Mouse (Mus musculus) B cell, adult 2 months (primary cell): ENCODE data around the gene Srsf6.

Source experiments
- DNase-seq, 2 experiments: peaks; one replicate each; pipeline ENCODE4 v3.0.0; 2022

Srsf6 gene

DNA sequence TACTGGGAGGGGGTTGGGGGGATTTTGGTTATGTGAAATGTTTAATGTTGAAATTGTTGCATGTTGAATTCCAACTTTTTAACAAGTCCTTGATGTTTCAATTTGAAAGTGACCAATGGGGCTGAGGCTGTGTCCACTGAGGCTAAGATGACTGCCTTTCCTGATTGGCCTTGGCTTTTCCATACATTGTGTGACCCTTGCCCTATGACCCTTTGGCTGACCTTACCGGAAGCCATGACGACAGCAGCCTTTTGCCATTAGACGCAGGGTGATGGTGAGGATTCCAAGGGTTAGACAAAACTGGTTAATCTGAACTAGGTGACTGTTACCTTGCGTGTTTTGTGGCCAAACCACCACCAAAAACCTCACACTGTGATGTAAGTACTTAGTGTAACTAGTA is 1.4 kb downstream of the Srsf6 start:
- no peak for DNase-seq

DNA sequence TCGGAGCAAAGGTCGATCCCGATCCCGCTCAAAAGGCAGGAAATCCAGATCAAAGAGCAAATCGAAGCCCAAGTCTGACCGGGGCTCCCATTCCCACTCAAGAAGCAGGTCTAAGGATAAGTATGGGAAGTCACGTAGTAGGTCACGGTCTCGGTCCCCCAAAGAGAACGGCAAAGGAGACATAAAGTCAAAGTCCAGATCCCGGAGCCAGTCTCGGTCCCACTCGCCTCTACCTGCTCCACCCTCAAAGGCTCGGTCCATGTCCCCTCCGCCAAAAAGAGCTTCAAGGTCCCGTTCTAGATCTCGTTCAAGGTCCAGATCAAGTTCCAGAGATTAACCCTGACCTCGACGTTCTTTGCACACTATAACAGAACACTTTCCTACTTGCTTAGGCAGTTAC is 3.1 kb downstream of the Srsf6 start:
- no peak for DNase-seq

DNA sequence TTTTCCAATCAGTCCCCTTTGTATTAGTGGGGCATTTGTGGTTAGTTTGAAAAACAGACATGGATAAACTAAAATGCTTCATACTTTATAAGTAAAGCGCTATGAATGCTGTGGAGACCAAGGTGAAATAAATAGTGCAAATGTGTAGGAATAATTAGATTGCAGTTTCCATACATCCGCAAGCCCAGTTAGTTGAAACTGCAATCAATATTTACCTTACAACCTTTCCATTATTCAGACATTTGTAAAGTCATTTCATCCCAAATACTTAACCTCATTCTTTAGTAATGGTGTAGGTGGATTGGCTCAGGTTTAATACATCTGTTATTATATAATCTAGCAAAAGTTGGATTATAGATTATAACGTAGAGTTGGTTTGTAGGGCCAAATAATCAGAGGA is 4.4 kb downstream of the Srsf6 start:
- no peak for DNase-seq

DNA sequence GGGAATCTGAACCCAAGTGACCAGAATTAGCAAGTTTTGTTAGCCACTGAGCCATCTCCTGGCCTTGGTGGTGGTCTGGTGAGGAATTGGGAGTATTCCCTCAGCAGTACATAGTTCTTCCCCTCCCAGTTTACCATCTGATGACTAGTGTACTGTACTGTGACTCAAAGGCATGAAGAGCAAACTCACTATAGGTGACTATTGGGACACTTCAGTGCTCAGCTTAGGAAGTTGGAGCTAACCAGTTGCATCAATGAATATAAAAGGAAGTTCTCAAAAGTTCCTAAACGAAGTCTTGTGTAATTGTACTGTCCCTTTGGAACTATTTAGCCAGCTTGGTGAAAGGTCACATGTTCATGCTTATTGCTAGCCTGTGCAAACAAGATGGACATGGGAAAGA is 8.2 kb downstream of the Srsf6 start:
- no peak for DNase-seq

DNA sequence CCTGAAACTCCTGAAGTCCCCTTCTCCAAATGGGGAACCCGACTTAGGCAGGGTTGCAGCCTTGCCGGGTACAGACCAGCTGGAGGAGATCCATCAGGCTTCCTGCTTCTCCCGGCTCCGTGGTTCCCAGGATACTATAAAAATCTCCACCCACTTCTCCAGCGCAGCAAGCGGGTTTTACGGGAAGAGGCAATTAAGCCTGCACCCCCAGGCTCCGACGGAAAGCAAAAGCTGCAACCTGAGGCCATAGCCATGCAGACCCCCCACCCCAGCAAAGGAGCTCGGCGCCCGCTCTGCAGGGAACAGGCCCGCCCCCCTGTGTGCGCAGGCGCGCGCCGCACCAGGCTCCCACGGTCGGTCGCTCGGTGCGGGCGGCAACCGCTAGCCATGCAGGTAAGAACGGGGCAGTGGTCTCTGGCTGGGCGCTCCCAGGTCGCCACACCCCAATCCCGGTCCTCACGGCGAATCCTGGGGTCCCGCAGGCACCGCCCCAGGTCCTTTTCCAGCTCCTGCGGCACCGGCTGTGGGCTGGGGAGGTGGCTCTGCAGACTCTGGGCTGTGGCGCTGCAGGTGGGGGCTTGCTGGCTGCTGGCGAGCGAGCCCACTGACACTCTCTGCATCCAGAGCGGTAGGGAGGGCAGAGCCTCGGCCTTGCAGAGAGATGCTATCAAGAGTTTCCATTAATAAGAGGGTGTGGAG is 12.0 kb downstream of the Srsf6 start, which contains the start of gene L3mbtl1:
L3mbtl1 (plus strand) TSS at position 325 of the 699 bp plus-strand sequence.
- DNase-seq: no peak

DNA sequence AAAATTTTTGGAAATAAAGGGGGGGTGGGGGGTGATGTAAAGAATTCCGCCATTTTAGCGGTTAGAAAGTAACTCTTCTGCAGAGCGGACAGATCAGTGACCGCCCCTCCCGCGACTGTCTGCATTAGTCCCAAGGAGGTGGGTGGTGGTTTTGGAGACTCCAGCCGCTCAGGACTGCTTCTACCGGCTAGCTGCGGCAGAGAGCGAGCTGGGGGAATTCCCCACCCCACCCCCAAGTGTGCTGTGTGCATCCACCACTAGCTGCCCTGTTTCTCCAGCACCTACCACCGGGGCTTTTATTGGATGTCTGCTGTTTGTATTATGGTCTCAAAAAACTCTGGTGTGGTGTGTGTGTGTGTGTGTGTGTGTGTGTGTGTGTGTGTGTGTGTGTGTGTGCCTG is 12.6 kb downstream of the Srsf6 start:
- DNase-seq: no peak

DNA sequence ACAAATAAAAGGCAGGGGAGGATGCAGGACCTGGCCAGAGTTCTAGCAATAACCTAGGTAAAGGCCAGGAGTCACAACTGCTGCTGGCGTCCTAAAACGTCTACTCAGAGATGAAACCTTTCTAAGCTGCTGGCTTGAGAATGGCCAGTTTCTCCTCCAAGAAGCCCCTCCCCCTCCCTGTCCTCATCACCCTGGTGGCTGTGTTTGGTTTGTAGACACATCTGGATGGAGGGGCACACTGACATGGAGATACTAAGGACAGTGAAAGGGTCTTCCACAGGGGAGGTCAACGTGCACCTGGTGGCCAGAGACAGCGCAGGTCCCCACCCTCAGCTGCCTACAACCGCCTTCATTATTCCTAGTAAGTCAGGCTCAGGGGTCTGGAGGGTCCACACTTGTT is 15.6 kb downstream of the Srsf6 start:
- no peak for DNase-seq

DNA sequence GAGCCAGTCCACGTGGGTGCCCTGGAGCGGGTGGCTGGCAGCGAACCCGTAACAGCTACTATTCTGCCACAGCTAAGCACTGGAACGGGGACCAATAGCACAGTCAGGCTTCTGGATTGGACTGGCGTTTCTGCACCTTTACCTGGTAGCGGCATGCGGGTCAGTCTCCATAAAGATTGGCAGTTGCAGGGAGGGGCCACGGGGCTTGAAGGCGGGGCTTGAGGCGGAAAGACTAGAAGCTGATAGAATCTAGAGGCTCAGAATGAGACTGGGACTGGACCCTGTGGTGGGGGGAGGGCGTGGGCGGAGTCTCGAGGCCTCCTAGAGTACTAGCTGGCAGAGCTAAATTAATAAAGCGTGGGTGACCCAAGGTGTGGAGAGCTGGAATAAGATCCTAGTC is 16.4 kb downstream of the Srsf6 start:
- DNase-seq: no peak

DNA sequence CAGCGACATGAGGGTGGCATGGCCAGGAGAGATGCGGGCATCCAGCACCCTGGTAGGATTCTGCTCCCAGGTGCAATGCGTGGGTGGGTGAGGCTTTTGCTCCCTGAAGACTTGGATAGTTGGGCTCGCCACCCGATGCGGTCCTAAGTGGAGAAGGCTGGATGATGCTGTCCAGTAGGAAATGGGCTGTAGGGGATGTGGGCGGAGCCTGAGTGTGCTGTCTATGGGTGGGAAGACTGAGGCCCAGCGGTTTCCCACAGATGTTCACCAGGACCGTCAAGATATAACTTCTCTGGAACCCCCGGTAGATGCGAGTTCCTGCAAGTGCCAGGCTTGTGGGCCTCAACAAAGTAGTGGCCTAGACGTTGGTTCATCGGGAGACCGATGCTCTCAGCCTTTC is 16.9 kb downstream of the Srsf6 start:
- no peak for DNase-seq

DNA sequence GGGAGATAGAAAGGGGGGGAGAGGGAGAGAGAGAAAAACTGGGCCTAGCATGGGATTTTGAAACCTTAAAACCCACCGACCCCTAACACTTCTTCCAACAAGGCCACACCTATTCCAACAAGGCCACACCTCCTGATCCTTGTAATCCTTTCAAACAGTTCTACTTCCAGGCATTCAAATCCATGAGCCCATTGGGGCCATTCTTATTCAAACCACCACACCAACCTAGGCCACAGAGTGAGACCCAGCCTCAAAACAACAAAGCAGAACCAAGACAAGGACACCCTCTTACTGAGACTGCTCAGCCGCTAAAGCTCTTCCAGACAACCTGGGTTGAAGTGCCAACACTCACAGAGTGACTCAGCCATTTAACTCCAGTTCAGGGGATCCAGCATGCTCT is 19.4 kb downstream of the Srsf6 start:
- no peak for DNase-seq

DNA sequence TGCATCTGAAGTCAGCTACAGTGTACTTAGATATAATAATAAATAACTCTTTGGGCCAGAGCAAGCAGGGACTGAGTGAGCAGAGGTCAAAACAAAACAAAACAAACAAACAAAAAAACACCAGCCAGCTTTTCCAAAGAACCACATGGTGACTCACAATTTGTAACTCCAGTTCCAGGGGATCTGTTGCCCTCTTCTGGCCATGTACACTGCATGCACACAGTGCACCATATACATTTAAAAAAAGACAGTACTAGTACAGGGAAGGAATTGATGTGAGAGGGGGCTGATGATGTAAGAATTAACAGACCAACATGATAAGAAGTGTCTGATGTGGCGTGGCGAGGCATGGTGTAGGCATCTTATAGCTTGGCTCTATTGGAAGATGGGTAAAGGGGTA is 25.5 kb downstream of the Srsf6 start:
- no peak for DNase-seq

DNA sequence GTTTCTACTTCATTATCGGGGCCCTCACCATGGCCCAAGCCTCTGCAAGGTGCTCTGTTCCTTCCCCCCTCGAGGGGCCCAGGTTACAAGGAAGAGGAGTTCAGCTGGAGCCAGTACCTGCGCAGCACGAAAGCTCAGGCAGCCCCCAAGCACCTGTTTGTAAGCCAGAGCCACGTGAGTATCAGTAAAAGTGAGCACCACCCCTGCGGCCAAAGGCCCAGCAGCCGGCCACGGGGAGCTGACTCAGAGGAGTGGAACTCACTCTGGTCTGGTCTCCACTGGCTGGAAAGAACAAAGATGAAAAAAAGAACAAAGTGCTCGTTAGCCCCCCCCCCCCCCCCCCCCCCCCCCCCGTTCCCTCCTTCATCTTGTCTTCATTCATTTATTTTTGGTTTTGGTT is 30.0 kb downstream of the Srsf6 start:
- DNase-seq: no peak

DNA sequence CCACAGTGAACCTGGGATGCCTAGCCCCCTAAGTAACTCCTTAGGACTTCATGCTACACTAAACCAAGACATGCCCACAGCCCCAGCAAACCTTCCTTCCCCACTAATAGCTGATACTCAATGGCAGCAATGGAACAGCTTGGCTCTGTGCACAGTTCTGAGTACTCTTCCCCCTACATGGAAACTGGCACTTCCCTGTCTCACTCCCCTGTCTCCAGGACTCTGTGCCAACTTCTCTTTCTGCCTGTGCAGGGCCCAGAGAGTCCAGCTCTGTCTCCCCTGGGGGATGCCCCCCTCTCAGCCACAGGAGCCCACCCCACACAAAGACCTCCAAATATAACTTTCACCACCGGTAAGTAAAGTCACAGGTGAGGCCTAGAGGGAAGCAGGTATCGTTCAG is 35.4 kb downstream of the Srsf6 start:
- DNase-seq: no peak

DNA sequence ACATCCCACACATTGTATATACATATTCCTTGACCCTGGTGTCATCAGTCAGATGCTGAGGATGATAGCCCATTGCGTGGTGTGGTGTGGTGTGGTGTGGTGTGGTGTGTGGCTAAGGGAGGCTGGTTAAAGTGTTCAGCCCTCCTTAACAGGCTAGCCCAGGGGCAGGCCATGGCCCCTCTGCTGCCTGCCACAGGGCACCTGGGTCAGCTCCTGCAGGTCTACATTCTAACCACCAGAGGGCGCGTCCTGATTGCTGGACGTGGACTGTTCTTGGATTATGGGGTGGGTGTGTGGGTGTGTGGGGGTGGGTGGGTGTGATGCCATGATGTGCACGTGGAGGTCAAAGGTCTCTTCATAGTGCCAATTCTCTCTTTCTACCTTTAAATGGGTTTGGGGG is 37.0 kb downstream of the Srsf6 start:
- DNase-seq: peak; percentile 64 to 68

DNA sequence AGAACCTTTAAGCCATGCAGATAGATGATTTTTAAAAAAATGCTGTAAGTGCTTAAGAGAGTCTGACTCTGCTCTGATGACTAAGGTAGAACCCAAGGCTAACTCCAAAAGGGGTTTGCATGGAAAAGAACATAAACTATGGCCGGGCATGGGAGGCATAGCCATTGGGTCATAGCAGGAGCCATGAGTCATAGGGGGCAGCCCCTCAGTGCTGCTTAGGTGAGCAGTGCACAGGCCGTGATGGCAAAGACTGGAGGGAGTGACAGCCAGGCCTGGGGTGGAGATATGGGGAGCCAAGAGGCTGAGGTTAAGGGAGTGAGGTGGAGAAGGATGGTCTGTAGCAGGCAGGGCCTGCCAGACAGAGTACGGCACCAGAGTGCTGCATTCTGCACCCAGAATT is 37.8 kb downstream of the Srsf6 start:
- no peak for DNase-seq

DNA sequence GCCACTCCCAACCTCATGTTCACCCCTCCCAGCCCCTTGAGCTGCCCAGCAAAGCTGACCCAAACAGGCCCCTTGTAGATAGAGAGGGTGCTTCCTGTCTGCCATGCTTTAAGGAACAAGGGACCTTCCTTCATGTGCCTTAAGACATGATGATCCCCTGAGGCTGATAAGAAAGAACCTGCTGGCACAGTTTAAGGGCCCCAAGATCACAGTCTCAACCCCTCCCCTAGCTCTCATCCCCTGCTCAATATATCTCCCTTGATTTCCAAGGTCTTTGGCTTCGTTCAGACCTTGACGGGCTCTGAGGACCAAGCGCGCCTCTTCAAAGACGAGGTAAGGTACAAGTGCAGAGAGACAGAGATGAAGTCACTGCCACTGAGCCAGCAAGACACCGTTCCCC is 39.6 kb downstream of the Srsf6 start:
- DNase-seq: no peak

DNA sequence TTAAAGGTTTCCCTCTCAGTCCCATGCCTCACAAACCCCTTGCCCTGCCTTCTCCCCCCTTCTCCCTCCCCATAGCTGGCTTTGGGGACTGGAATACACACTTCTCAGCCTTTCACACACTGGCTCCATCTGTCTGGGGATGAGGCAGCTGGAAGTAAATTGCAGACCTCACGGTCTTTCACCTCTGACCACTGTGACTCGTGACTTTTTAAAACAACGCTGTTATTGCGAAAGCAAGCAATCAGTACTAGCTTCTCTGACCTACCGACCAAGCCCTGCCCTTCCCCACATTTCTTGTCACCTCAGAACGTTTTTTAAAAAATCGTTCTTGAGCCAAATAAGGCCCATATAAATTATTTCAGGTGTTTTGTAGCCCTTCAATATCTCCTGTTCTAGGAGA is 41.4 kb downstream of the Srsf6 start:
- DNase-seq: no peak

DNA sequence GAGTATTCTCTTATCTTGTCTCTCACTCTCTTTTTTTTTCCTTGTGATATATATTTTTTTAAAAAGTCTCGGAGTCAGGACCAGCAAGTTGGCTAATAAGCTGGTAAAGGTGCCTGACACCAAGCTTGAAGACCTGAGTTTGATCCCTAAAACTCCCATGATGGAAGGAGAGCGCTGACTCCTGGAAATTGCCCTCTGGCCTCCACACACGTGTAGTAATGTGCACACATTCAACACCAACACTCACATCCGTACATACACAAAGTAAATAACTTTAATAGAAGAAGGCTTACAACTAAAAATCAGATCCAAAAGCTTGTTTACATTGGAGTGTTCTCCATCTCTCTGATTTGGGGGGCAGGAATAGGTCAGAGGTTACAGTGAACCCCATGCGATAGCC is 41.9 kb downstream of the Srsf6 start:
- DNase-seq: no peak

DNA sequence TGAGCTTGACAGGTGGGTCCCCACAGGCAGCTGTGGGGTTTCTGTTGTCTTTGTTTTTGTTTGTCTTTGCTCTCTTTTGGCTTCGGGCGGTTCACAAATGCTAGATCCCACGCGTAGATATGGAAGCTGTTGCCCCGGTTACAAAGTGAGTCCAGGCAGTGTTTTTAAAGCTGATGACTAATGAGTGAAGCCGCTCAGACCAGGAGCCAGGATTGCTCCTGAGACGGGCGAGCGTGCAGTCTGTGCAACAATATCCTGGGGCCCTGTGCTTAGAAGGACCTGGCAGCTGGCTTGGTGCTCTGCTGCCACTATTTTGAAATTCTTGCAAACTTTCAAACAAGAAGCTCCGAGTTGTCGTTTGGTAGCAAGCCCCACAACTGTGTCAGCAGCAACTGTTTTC is 42.3 kb downstream of the Srsf6 start:
- no peak for DNase-seq

DNA sequence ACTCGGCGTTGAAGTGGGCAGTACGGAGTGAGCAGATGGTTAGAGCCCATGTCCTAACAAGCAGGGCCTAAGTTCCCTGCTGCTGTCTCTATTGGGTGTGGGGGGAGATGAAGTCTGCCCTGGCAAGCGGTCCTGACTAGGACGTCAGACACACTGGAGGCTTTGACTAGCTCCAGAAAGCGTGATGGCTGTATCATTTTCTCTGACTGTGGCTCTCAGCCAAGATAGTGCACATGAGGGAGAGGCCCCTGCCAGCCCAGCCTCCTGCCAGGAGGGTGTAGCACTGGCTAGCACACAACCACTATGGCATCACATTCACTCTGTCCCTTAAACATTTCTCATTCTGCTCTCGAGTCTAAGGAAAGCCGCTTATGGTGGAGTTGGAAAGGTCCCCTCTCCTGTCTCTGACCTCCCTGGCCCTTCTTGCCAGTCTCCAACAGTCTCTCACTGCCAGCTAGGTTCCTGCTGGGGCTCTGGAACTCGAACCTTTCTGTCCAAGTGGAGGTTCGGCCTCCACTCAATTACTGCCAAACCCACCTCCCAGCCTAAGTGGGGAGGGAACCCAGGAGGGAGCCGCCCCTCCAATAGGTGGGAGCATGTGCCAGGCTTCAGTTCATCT is 43.9 kb downstream of the Srsf6 start:
- DNase-seq: no peak

DNA sequence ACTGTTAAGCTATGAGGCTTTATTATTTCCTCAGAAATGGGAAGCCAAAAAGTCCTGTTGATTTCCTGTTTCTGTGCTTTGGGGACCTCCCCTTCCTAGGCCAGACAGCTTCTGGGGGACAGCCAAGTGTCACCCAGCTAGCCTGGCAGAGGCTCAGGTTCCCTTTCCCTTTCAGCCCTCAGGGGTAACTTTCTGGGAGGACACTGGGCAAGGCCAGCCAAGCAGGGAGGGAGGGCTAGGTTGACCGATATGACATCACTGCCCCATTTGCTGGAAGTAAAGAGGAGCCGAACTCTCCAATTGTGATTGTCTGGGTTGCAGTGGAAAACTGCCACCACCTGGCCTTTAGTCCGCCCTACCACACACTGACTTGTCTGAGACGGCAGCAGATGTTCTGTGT is 44.7 kb downstream of the Srsf6 start:
- no peak for DNase-seq

DNA sequence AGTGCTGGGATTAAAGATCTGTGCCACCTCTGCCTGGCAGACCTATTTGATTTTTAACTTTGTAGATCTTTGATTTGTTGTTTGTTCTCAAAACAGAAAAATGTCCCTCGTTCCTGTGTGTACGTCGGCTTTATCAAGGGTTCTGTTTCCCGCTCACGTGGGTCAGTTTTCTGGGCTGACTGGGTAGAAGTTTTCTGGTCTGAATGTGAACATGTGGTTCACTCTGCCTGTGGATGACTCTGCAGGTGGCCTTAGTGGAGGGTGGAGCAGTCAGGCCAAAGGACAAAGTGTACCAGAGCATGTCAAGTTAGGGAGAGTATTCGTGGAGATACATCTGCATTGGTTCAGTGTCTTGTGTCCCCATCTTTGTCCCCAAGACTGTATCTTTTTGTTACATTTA is 53.1 kb downstream of the Srsf6 start:
- no peak for DNase-seq

DNA sequence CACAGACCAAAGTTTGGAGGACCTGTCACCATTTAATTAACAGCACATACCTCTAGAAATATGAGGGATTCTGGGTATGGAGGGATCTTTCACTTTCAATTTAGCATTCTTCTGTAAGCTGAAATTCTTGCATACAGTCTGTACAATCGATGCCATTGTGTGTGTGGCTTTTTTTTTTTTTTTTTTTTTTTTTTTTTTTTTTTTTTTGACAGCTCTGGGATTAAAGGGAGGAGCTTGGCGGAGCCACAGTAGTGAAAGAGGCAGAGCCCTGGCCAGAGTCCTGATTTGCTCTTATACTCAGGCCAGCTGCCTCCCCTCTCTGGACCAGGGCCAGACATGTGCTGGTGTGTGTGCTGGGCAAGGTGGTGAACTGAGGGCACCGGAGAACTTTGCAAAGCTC is 54.6 kb downstream of the Srsf6 start:
- DNase-seq: no peak
